Mouse (Mus musculus) MN1 (cell line): ENCODE measurements around the gene Clic4.
"Not testable (repeated sequence)": the region's sequence is repeated elsewhere in the genome, so short reads cannot be mapped to it uniquely, and the experiment has no call there.

Experiments
- DNase-seq: peaks from one replicate; pipeline ENCODE4 v3.0.0-alpha.2; 2016; ENCODE audit warnings: low spot score

The Clic4 gene

GRCm38 (mm10) chr4:135291841-135292240, 19.2 kb upstream of the Clic4 start:
- no peak for DNase-seq

- DNase-seq = no peak
Observed at GRCm38 (mm10) chr4:135291199-135291598, 18.6 kb upstream of the Clic4 start.

GRCm38 (mm10) chr4:135287975-135288374, 15.4 kb upstream of the Clic4 start:
- DNase-seq = no peak

GRCm38 (mm10) chr4:135286833-135287395, 14.3 kb upstream of the Clic4 start:
- DNase-seq = peak; percentile 67

- peak; percentile 35 for DNase-seq
Observed at GRCm38 (mm10) chr4:135286033-135286622, 13.5 kb upstream of the Clic4 start.

- no peak for DNase-seq
Observed at GRCm38 (mm10) chr4:135285436-135285835, 12.8 kb upstream of the Clic4 start.

GRCm38 (mm10) chr4:135283875-135284274, 11.3 kb upstream of the Clic4 start:
- DNase-seq = no peak

GRCm38 (mm10) chr4:135283417-135283816, 10.8 kb upstream of the Clic4 start:
- no peak for DNase-seq

- peak; percentile 79 for DNase-seq
Observed at GRCm38 (mm10) chr4:135282651-135283290, 10.2 kb upstream of the Clic4 start.

- DNase-seq = not testable (repeated sequence)
Observed at GRCm38 (mm10) chr4:135280016-135280415, 7.4 kb upstream of the Clic4 start.

GRCm38 (mm10) chr4:135276681-135277379, 4.2 kb upstream of the Clic4 start:
- peak; percentile 35 for DNase-seq

GRCm38 (mm10) chr4:135274761-135275160, 2.1 kb upstream of the Clic4 start:
- no peak for DNase-seq

GRCm38 (mm10) chr4:135273307-135273682, 681 bp upstream of the Clic4 start:
- DNase-seq = no peak

- peak; percentile 77 for DNase-seq
Observed at GRCm38 (mm10) chr4:135271881-135272616, 565 bp downstream of the Clic4 start.

GRCm38 (mm10) chr4:135271419-135271828, 1.2 kb downstream of the Clic4 start:
- peak; percentile 84 for DNase-seq

GRCm38 (mm10) chr4:135270476-135270875, 2.1 kb downstream of the Clic4 start:
- DNase-seq = no peak

GRCm38 (mm10) chr4:135269656-135270341, 2.8 kb downstream of the Clic4 start:
- DNase-seq = no peak

GRCm38 (mm10) chr4:135267521-135267920, 5.1 kb downstream of the Clic4 start:
- DNase-seq = no peak

- DNase-seq = no peak
Observed at GRCm38 (mm10) chr4:135266987-135267386, 5.6 kb downstream of the Clic4 start.

- no peak for DNase-seq
Observed at GRCm38 (mm10) chr4:135260434-135260833, 12.2 kb downstream of the Clic4 start.

GRCm38 (mm10) chr4:135258521-135258920, 14.1 kb downstream of the Clic4 start:
- no peak for DNase-seq
